Mouse (Mus musculus) urinary bladder, postnatal 10 days (tissue): ENCODE measurements at regions not wholly inside any gene's neighbourhood (a gene's known extent, or its start where the extent isn't known, plus 50 kb on each side); places are given as distances from the start of the nearest gene placed in this dataset.

Source experiments
- DNase-seq: peaks from one replicate; pipeline ENCODE4 v3.0.0; 2022; ENCODE audit warnings: low spot score

- no peak for DNase-seq
Observed at GRCm38 (mm10) chr12:118549071-118549470, 247.8 kb upstream of the Sp4 start.

GRCm38 (mm10) chr12:118540336-118540735, 239.1 kb upstream of the Sp4 start:
- no peak for DNase-seq

- DNase-seq, result no peak
Observed at GRCm38 (mm10) chr12:118530514-118530913, 229.3 kb upstream of the Sp4 start.

- DNase-seq, result no peak
Observed at GRCm38 (mm10) chr12:118529428-118530361, 228.5 kb upstream of the Sp4 start.

- no peak for DNase-seq
Observed at GRCm38 (mm10) chr12:118521770-118522169, 220.5 kb upstream of the Sp4 start.

- no peak for DNase-seq
Observed at GRCm38 (mm10) chr12:118521329-118521728, 220.1 kb upstream of the Sp4 start.

GRCm38 (mm10) chr12:118519801-118520327, 218.6 kb upstream of the Sp4 start:
- DNase-seq, result no peak

- DNase-seq, result no peak
Observed at GRCm38 (mm10) chr12:118510989-118511388, 209.7 kb upstream of the Sp4 start.

GRCm38 (mm10) chr12:118508972-118509917, 208.0 kb upstream of the Sp4 start:
- DNase-seq, result no peak

GRCm38 (mm10) chr12:118500392-118500791, 199.2 kb upstream of the Sp4 start:
- no peak for DNase-seq

GRCm38 (mm10) chr12:118488038-118488437, 186.8 kb upstream of the Sp4 start:
- DNase-seq, result no peak

- no peak for DNase-seq
Observed at GRCm38 (mm10) chr12:118486434-118486833, 185.2 kb upstream of the Sp4 start.

GRCm38 (mm10) chr12:118481347-118481746, 180.1 kb upstream of the Sp4 start:
- no peak for DNase-seq

GRCm38 (mm10) chr12:118474732-118475131, 173.5 kb upstream of the Sp4 start:
- DNase-seq, result no peak

- no peak for DNase-seq
Observed at GRCm38 (mm10) chr12:118466837-118467236, 165.6 kb upstream of the Sp4 start.

GRCm38 (mm10) chr12:118457493-118458408, 156.5 kb upstream of the Sp4 start:
- DNase-seq, result peak; percentile 15

GRCm38 (mm10) chr12:118455609-118456008, 154.4 kb upstream of the Sp4 start:
- DNase-seq, result no peak

GRCm38 (mm10) chr12:118439626-118440025, 138.4 kb upstream of the Sp4 start:
- no peak for DNase-seq

GRCm38 (mm10) chr12:118438882-118439281, 137.6 kb upstream of the Sp4 start:
- no peak for DNase-seq

- DNase-seq, result no peak
Observed at GRCm38 (mm10) chr12:118432703-118433102, 131.5 kb upstream of the Sp4 start.

GRCm38 (mm10) chr12:118428384-118428783, 127.1 kb upstream of the Sp4 start:
- no peak for DNase-seq
